Mouse (Mus musculus) left cerebral cortex, postnatal 10 days (tissue): ENCODE data around the gene Oaz2. TPM values are rescaled to one million over a fixed set of nuclear protein-coding genes. Genes with fewer than 3 reads are reported as not detected.
A peak's percentile ranks its signal among the peaks of the same experiment; 100 is the strongest.

ENCODE experiments used
- DNase-seq, 2 experiments: peaks; one replicate each; pipeline ENCODE4 v3.0.0; 2021 to 2022; ENCODE audit warnings: low spot score in 2 of 2, mixed read lengths in 1 of 2; ENCODE audit errors: extremely low spot score in 1 of 2
- intact Hi-C: fragments of 180-260 bp; cut with DNase I; formaldehyde crosslinking; loops from one replicate; pipeline ENCODE4 v1.15.1; 2025
- total RNA-seq, 2 experiments: library from RNA; stranded (reverse); gene quantifications; 2 replicates each; pipeline ENCODE4 v1.2.3; 2021

The Oaz2 gene
- 100 to 1,000 TPM; 226 to 228 TPM for total RNA-seq

- intact Hi-C loops: loop anchor here (5.0 kb wide), 1 partner anchor 185 kb away; no protein-coding TSS in a partner anchor
- no peak for DNase-seq
Measured at GRCm38 (mm10) chr9:65667701-65668100, at the start of gene Oaz2. Gene Oaz2, plus strand, starts transcription at chr9:65668001.

GRCm38 (mm10) chr9:65619311-65619710 lies 48.5 kb upstream of the Oaz2 start:
- no peak for DNase-seq
- intact Hi-C loops: no loop called here

- intact Hi-C loops: no loop called here
- no peak for DNase-seq
Measured at GRCm38 (mm10) chr9:65621196-65621595, 46.6 kb upstream of the Oaz2 start.

- intact Hi-C loops: no loop called here
Measured at GRCm38 (mm10) chr9:65621666-65622065, 46.1 kb upstream of the Oaz2 start.

GRCm38 (mm10) chr9:65622826-65623225 lies 45.0 kb upstream of the Oaz2 start:
- no peak for DNase-seq
- intact Hi-C loops: no loop called here

More at GRCm38 (mm10) chr9:65621666-65622065, 46.1 kb upstream of the Oaz2 start:
- DNase-seq: no peak

- no peak for DNase-seq
- intact Hi-C loops: no loop called here
Measured at GRCm38 (mm10) chr9:65624266-65624665, 43.5 kb upstream of the Oaz2 start.

- intact Hi-C loops: no loop called here
- peak in 1 of 2 experiments; percentile 44 for DNase-seq
Measured at GRCm38 (mm10) chr9:65629025-65629766, 38.6 kb upstream of the Oaz2 start, which contains the start of gene Rbpms2. Gene Rbpms2, plus strand, starts transcription at chr9:65629648.

GRCm38 (mm10) chr9:65629767-65630630 lies 37.8 kb upstream of the Oaz2 start:
- peak in 1 of 2 experiments; percentile 78 for DNase-seq
- intact Hi-C loops: no loop called here

GRCm38 (mm10) chr9:65630631-65631353 lies 37.0 kb upstream of the Oaz2 start:
- peak in 1 of 2 experiments; percentile 50 for DNase-seq
- intact Hi-C loops: no loop called here

GRCm38 (mm10) chr9:65631354-65632021 lies 36.3 kb upstream of the Oaz2 start:
- no peak for DNase-seq

GRCm38 (mm10) chr9:65635766-65636165 lies 32.0 kb upstream of the Oaz2 start:
- no peak for DNase-seq
- intact Hi-C loops: no loop called here

More at GRCm38 (mm10) chr9:65631354-65632021, 36.3 kb upstream of the Oaz2 start:
- intact Hi-C loops: no loop called here

GRCm38 (mm10) chr9:65636926-65637325 lies 30.9 kb upstream of the Oaz2 start:
- no peak for DNase-seq
- intact Hi-C loops: no loop called here

GRCm38 (mm10) chr9:65639065-65639464 lies 28.7 kb upstream of the Oaz2 start:
- intact Hi-C loops: no loop called here
- no peak for DNase-seq

GRCm38 (mm10) chr9:65640838-65641410 lies 26.9 kb upstream of the Oaz2 start:
- intact Hi-C loops: no loop called here
- peak in 1 of 2 experiments; percentile 40 for DNase-seq

GRCm38 (mm10) chr9:65641446-65642052 lies 26.3 kb upstream of the Oaz2 start:
- no peak for DNase-seq
- intact Hi-C loops: no loop called here

GRCm38 (mm10) chr9:65642546-65642945 lies 25.3 kb upstream of the Oaz2 start:
- DNase-seq: no peak

GRCm38 (mm10) chr9:65644960-65645359 lies 22.8 kb upstream of the Oaz2 start:
- intact Hi-C loops: no loop called here

More at GRCm38 (mm10) chr9:65642546-65642945, 25.3 kb upstream of the Oaz2 start:
- intact Hi-C loops: no loop called here

GRCm38 (mm10) chr9:65645984-65646383 lies 21.8 kb upstream of the Oaz2 start:
- intact Hi-C loops: no loop called here
- DNase-seq: no peak

More at GRCm38 (mm10) chr9:65644960-65645359, 22.8 kb upstream of the Oaz2 start:
- no peak for DNase-seq
